Mouse (Mus musculus) lung, postnatal 0 days (tissue): ENCODE measurements at regions not wholly inside any gene's neighbourhood (a gene's known extent, or its start where the extent isn't known, plus 50 kb on each side); places are given as distances from the start of the nearest gene placed in this dataset.

Experiments used
- CTCF ChIP-seq: IDR thresholded peaks from 2 replicates; pipeline ENCODE4 v1.5.1; 2016; ENCODE audit warnings: antibody characterized with exemption, mild to moderate bottlenecking
- EP300 ChIP-seq: IDR thresholded peaks from 2 replicates; pipeline ENCODE4 v1.6.1; 2016; ENCODE audit warnings: antibody characterized with exemption, mild to moderate bottlenecking, control low read depth

DNA sequence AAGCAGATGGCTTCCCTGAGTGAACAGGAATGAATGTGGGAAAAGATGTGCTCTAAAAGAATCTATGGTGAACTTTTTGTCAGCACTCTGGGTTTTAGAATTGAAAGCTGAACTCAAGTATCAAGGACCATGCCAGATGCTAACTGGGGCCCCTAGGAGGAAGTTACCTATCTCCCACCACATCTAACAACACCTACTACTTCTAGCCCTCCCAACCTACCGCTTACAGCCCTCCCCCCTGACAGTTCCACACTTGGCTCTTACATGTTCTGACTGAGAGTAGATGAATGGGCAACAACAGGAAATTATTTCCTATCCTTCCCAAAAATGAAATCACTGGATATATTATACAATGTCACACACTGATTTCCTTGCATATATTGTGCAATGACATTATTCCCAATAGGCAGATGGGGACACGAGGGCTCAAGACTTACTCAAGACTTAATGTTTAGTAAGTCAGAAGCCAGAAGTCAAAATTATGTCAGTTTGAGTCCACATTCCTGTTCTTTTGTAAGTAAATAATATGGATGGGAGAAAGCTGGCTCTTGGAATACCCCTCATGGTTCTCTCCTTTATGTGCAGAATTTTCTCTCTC lies 506.1 kb upstream of the A1bg start:
- TF ChIP-seq CTCF, result no peak
- TF ChIP-seq EP300, result no peak
